Mouse (Mus musculus) cerebellum, adult 11-12 months (tissue): ENCODE data around the gene Sptbn4.
A peak's percentile ranks its signal among the peaks of the same experiment; 100 is the strongest.

ENCODE experiments used
- DNase-seq: peaks from one replicate; pipeline ENCODE4 v3.0.0; 2022

Sptbn4 gene

DNA sequence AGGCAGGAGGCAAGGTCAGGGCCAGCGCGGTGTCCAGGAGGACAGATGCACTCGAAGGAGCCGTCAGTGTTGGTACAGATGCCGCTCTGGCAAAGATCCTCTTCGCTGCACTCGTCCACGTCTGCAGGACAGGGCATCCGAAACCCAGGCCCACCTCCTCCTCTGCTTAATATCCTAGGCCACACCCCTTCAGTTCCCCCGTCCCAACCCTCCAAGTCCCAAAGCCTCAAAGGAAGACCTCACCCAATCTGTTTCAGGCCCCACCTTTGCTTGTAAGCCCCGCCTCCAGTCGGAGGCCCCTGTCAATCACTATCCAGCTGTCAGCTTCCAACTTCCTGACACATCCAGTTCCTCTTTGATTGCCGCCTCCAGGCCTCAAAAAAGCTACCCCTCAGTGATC lies 125.2 kb downstream of the Sptbn4 start:
- DNase-seq, result no peak

DNA sequence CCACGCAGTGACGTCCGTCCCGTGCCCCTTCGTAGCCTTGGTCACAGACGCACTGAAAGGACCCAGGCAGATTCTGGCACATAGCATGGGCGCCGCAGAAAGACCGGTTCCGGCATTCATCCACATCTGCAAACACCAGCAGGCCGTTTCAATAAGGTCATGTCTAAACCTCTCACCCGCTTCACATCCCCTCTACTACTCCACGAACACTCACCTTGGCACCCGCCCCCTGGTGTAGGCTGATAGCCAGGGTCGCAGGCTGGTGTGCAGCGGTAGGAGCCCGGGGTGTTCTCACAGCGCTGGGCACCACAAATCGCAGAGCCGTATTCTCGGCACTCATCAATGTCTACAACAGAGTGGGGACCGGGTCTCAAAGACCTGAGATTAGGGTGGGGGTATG lies 128.1 kb downstream of the Sptbn4 start:
- no peak for DNase-seq

DNA sequence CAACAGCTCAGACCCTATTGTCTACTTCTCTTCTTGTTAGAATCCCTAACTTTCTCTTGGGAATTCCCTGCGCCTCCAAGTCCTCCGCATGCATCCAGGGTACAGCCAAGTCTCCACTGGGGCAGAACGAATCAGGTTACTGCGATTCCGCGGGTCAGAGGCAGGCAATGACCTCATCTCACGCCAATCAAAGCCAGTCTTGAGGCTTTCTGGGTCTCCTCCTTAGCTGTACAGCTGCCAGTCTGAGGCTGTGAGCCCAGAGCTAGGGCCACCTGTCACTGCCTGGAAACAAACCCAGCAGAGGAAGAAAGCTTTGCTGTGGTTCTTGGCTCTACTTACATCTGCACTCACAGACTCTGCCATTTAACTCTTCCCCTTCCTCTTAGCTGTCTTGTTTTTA lies 131.5 kb downstream of the Sptbn4 start:
- no peak for DNase-seq

DNA sequence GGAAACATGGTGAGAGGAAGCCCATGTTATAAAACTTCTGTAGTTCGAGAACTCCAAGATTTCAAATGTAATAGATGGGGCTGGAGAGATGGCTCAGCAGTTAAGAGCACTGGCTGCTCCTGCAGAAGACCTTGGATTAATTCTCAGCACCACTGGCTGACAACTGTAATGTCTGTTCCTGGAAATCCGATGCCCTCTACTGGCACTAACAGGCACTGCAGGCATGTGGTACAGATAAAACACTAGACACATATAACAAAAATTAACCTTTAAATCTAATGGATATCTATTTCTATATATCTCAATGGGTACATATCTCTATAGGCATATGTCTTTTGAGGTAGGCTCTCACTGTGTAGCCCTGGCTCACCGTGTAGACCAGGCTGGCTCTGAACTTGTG lies 133.1 kb downstream of the Sptbn4 start:
- DNase-seq, result no peak

DNA sequence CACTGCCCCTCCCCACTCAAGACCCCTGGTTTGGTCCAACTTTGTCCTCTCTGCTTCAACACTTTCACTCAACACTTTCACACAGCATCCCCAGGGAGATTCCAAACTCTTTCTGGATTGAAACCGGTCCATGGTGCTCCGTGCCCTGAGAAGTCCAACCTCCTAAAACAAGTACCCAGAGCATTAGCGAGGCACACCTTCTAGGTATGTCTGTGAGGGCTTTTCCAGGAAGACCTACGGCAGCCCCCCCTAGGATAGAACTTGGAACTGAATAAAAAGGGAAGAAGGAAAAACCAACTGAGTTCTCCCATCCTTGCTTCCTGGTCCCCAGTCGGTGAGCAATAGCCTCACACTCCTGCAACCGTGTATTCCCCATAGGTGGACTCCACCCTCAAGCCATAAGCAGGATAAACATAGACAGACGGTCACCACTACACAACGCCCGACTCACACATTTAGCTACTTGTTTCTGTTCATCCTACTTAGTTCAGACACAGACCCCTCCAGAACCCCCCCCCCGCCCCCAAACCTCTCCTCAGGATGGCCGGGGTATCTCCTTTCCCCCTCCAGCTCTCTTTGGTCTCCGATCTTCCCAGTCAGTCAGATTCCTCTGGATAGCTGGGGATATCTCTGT lies 135.7 kb downstream of the Sptbn4 start:
- no peak for DNase-seq

DNA sequence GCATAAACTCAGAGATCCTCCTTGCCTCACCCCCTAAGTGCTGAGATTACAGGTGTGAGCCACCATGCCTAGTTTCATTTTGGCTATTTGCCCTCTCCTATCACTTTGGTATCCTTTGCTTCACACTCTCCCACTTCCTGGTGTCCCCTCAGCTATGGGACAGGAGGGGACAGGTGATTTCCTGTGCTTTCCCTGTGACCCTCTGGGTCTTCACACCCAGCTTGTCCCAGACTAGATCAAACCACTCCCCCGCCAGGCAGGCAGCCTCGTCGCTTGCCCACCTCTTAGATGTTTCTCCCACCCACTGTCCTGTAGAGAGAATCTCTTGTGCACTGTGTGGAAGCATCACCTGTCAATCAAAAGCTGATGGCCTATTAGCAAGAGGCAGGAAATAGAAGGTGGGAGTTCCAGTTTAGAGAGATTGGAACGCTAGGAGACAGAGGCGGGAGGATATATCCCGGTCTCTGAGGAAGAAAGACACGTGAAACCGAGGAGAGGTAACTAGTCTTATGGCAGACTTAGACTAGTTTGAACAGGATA lies 136.4 kb downstream of the Sptbn4 start:
- DNase-seq, result no peak

DNA sequence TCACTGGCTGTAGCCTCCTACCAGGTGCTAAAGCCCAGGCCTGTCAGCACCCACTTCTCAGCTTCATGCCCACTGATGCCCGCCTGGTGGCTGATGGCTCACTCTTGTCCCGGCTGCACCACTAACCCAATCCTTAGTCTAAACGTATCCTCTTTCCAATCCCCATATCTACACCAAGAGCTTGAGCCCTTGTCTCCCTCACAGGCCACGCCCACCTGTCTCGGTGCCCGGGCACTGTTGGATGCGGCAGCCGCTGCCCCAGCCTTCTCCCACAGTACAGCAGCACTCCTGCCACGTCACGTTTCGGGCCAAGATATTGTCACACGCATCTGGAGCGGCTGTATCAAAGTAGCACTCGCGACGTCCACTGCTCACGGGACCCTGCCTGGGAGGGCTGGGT lies 137.2 kb downstream of the Sptbn4 start:
- peak; percentile 48 for DNase-seq

DNA sequence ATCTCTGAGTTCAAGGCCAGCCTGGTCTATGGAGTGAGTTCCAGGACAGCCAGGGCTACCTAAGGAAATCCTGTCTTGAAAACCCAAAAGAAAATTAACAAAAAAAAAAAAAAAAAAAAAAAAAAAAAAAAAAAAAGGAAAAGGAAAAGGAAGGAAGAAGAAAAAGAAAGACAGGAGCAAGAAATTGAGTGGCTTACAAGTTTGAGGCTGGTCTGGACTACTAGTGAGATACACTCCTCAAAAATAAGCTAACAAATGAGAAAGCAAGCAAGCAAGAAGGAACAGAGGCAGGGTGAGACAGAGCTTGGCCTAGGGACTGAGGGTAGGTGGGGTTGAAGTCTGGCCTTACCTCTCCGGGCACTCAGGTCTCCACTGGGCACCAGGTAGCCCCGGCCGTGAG lies 137.7 kb downstream of the Sptbn4 start:
- no peak for DNase-seq

DNA sequence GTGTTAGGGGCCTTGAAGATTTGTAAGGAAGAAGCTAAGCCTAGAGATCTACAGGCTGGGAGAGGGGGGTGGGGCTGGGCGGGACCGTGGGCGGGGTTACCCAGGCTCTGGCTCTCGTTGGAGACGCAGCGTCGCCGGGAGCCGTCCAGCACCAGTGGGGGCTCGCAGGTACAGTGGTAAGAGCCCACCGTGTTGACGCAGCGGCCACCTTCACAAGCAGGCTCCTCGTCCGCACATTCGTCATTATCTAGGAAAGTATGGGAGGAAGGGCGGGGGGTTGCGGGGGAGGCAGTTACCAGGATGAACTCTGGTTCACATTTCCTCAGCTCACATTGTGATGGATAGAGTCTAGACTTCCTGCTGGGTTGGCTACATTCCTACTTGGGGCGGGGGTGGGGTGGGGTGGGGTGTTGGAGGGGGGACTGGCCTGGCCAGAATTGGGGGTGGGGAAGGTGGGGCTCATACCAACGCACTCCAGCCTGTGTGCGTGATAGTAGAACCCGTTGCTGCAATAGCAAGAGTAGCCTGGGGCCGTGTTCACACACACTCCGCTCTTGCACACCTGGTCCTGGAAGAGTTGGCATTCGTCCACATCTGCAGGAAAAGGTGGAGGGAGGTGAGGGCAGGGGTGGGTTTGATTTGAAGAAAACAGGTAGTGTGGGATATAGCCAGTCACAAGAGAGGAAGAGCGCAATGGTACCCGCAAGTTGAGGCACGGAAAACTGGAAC lies 138.5 kb downstream of the Sptbn4 start:
- no peak for DNase-seq

DNA sequence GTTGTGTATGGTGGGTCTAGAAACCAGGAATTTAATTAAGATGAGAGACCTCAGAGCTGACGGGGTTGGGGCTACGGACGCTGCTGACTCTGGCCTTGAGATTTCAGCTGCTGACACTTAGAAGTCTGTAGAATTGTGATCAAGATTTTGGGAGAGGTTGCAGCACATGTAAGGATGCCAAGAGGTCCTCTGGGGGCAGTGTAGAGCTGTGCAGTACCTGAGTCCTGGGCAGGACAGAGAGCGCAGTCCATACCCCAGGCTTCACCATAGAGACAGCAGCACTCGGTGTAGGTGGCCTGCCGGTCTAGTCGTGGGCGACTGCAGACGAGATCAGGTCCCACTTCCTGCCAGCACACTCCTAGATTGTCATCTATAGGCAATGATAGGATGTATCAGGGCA lies 139.9 kb downstream of the Sptbn4 start:
- DNase-seq, result no peak
